Mouse (Mus musculus) MEL (cell line): Measurements from ENCODE around the gene Rtl9. TPM values are rescaled to one million over a fixed set of nuclear protein-coding genes. Genes with fewer than 3 reads are reported as not detected.

ENCODE experiments used
- polyA plus RNA-seq, 2 experiments: library from polyadenylated mRNA; stranded (reverse) in 1 of 2; unstranded in 1 of 2; fragments of >175 nt in 1 of 2; fragments of >200 nt in 1 of 2; gene quantifications; 2 replicates each; pipeline versions ENCODE4 v1.2.1 to v1.2.4; 2012; ENCODE audit warnings: low replicate concordance in 2 of 2, low read depth in 1 of 2; ENCODE audit not compliant: insufficient read length in 2 of 2, insufficient read depth in 1 of 2, missing spikeins in 1 of 2
- total RNA-seq: library from RNA; depleted of rRNA; stranded (reverse); fragments of 300-350 nt; gene quantifications from 2 replicates; pipeline ENCODE4 v1.2.3, GENCODE M21; 2012; rRNA removed

Gene Rtl9
- total and polyA plus RNA-seq, 3 experiments: not detected

Other genes starting within 250 kb of the Rtl9 start
- gene Ammecr1, start 132.9 kb upstream of the Rtl9 start, total RNA-seq: 15.1 and 16.3 TPM in 2 replicates
- gene Ammecr1, start 132.9 kb upstream of the Rtl9 start, polyA plus RNA-seq: 10 to 100 TPM; 23.6 to 62.1 TPM